Mouse (Mus musculus) lung, embryonic 16.5 days (tissue): ENCODE results near the gene Rpl4. TPM values are rescaled to one million over a fixed set of nuclear protein-coding genes. Genes with fewer than 3 reads are reported as not detected.

Experiments used
- ATAC-seq: fragments of 200-750 bp; cut with Nextera tagmentation; 2 replicates; pipeline ENCODE4 v1.8.0; 2017; ENCODE audit warnings: low read depth, mild to moderate bottlenecking, moderate library complexity
- H3K27ac ChIP-seq: fragments of 300-500 bp; sonication (generic); 2 replicates; pipeline ENCODE4 v1.5.1; 2014; ENCODE audit warnings: mild to moderate bottlenecking, control low read depth, low read length
- H3K27me3 ChIP-seq: fragments of 300-500 bp; sonication (generic); 2 replicates; pipeline ENCODE4 v1.6.1; 2014; ENCODE audit warnings: low read depth, low read length, mixed read lengths; ENCODE audit not compliant: control insufficient read depth, insufficient read depth
- H3K36me3 ChIP-seq: fragments of 300-500 bp; sonication (generic); 2 replicates; pipeline ENCODE4 v1.6.1; 2014; ENCODE audit warnings: low read length; ENCODE audit not compliant: control insufficient read depth, insufficient read depth
- H3K4me1 ChIP-seq: fragments of 300-500 bp; sonication (generic); replicated peaks from 2 replicates; pipeline ENCODE4 v1.6.1; 2014; ENCODE audit warnings: low read length, mixed read lengths; ENCODE audit not compliant: control insufficient read depth, insufficient read depth
- H3K4me2 ChIP-seq: fragments of 300-500 bp; sonication (generic); 2 replicates; pipeline ENCODE4 v1.6.1; 2014; ENCODE audit warnings: low read depth, low read length, control low read depth
- H3K4me3 ChIP-seq: fragments of 300-500 bp; sonication (generic); 2 replicates; pipeline ENCODE4 v1.5.1; 2014; ENCODE audit warnings: mild to moderate bottlenecking, low read length, control low read depth
- H3K9ac ChIP-seq: fragments of 300-500 bp; sonication (generic); 2 replicates; pipeline ENCODE4 v1.6.1; 2014; ENCODE audit warnings: low read length, control low read depth
- H3K9me3 ChIP-seq: fragments of 300-500 bp; sonication (generic); 2 replicates; pipeline ENCODE4 v1.6.1; 2016; ENCODE audit warnings: low read length; ENCODE audit not compliant: control insufficient read depth
- WGBS: fragments of 180-500 bp; shearing (Covaris S2); extraction: QIAGEN DNeasy Blood & Tissue Kit; methylation state at CpG from one replicate; pipeline ENCODE4 v1.1.7; 2014; 5-methylcytosine and 5-hydroxymethylcytosine counted together
- microRNA-seq: library from miRNA; unstranded; fragments of <30 nt; microRNA quantifications from one replicate; pipeline ENCODE4, GENCODE M21; 2016
- polyA plus RNA-seq: library from polyadenylated mRNA; unstranded; fragments of >200 nt; fragmentation: Nextera tagmentation; extraction: Ambion mirVana; gene quantifications from 2 replicates; pipeline ENCODE4 v1.2.1, GENCODE M21; 2015

The Rpl4 gene
- polyA plus RNA-seq, 1 experiment from 2014 or later = 1,112 TPM

- ATAC-seq = no peak
- H3K9me3 ChIP-seq = no peaks in the 10 kb centered on the region
- peaks cover under 1% of the 10 kb centered on the region; the same call in 1 of the 2 replicates for H3K4me1 ChIP-seq
- H3K27me3 ChIP-seq = no peaks in the 10 kb centered on the region
- H3K4me2 ChIP-seq = no peak overlapping the region
- H3K27ac ChIP-seq = no peak overlapping the region
- H3K36me3 ChIP-seq = no peaks in the 10 kb centered on the region
- H3K4me3 ChIP-seq = no peak overlapping the region
- H3K9ac ChIP-seq = no peak overlapping the region
Measured at GRCm38 (mm10) chr9:64225805-64226204, 52.6 kb downstream of the Rpl4 start.

- Histone ChIP-seq H3K27me3 (no peaks in the 10 kb centered on the region), H3K27ac (no peak overlapping the region), H3K4me2 (no peak overlapping the region), H3K9me3 (no peaks in the 10 kb centered on the region), H3K9ac (no peak overlapping the region), H3K36me3 (no peaks in the 10 kb centered on the region), H3K4me3 (no peak overlapping the region), H3K4me1 (peaks cover 19% of the 10 kb centered on the region)
- ATAC-seq = no peak
- 58% methylated on average over 12 of the region's 12 CpGs for WGBS
Measured at GRCm38 (mm10) chr9:64227736-64228135, 54.6 kb downstream of the Rpl4 start.

Small RNAs within 50 kb of the gene (microRNA-seq; reads per million reads assigned to microRNA genes)
- not detected for gene Gm24106

Other genes with a start within 250 kb of the Rpl4 start
- 6.8 and 8.6 TPM in 2 replicates for gene Smad6, start 151.3 kb upstream of the Rpl4 start, polyA plus RNA-seq
- not detected in 2 replicates for gene Lctl, start 56.2 kb upstream of the Rpl4 start, polyA plus RNA-seq
- gene Zwilch, start 271 bp upstream of the Rpl4 start, polyA plus RNA-seq = 27.9 and 28.5 TPM in 2 replicates
- 28.5 and 34.2 TPM in 2 replicates for gene Snapc5, start 5.9 kb downstream of the Rpl4 start, polyA plus RNA-seq
- 1.4 and 3.9 TPM in 2 replicates for gene Uchl4, start 61.8 kb downstream of the Rpl4 start, polyA plus RNA-seq
- gene Map2k1, start 80.3 kb downstream of the Rpl4 start, polyA plus RNA-seq = 66.5 and 66.7 TPM in 2 replicates
- gene Tipin, start 108.2 kb downstream of the Rpl4 start, polyA plus RNA-seq = 206 and 224 TPM in 2 replicates
- 20.9 and 21.4 TPM in 2 replicates for gene Dis3l, start 167.9 kb downstream of the Rpl4 start, polyA plus RNA-seq
- gene Megf11, start 212.3 kb downstream of the Rpl4 start, polyA plus RNA-seq = 1.2 and 1.3 TPM in 2 replicates